Mouse (Mus musculus): ENCODE data around the gene Sik1.

The Sik1 gene

GRCm38 (mm10) chr17:31855597-31856518, at the start of gene Sik1:
Gene Sik1, minus strand, starts transcription at chr17:31855804.
- CTCF ChIA-PET, result interaction anchor here (0.7 to 1.4 kb wide), 5 partner anchors 17 to 163 kb away, joined by 3 to 13 read pairs (median 11); no protein-coding TSS in a partner anchor

GRCm38 (mm10) chr17:31905201-31905790, 49.7 kb upstream of the Sik1 start:
- CTCF ChIA-PET, result interaction anchor here (0.6 kb wide), 1 partner anchor 57 kb away, joined by 4 read pairs; no protein-coding TSS in a partner anchor

GRCm38 (mm10) chr17:31904036-31904435, 48.4 kb upstream of the Sik1 start:
- CTCF ChIA-PET, result no interaction called here

GRCm38 (mm10) chr17:31902630-31903198, 47.1 kb upstream of the Sik1 start:
- CTCF ChIA-PET, result no interaction called here

GRCm38 (mm10) chr17:31901461-31902204, 46.0 kb upstream of the Sik1 start:
- CTCF ChIA-PET, result no interaction called here

GRCm38 (mm10) chr17:31898941-31899340, 43.3 kb upstream of the Sik1 start:
- CTCF ChIA-PET, result no interaction called here

GRCm38 (mm10) chr17:31897186-31897793, 41.7 kb upstream of the Sik1 start:
- CTCF ChIA-PET, result interaction anchor here (1.2 kb wide), 1 partner anchor 1042 kb away, joined by 15 read pairs; no protein-coding TSS in a partner anchor

- CTCF ChIA-PET, result no interaction called here
Observed at GRCm38 (mm10) chr17:31896751-31897150, 41.1 kb upstream of the Sik1 start.

- CTCF ChIA-PET, result interaction anchor here (0.6 kb wide), 1 partner anchor 682 kb away, joined by 4 read pairs; no protein-coding TSS in a partner anchor
Observed at GRCm38 (mm10) chr17:31896311-31896710, 40.7 kb upstream of the Sik1 start.

GRCm38 (mm10) chr17:31893371-31894060, 37.9 kb upstream of the Sik1 start:
- CTCF ChIA-PET, result no interaction called here

GRCm38 (mm10) chr17:31892750-31893149, 37.1 kb upstream of the Sik1 start:
- CTCF ChIA-PET, result interaction anchor here (0.6 kb wide), 1 partner anchor 189 kb away, joined by 3 read pairs; no protein-coding TSS in a partner anchor

GRCm38 (mm10) chr17:31891858-31892257, 36.3 kb upstream of the Sik1 start:
- CTCF ChIA-PET, result no interaction called here

GRCm38 (mm10) chr17:31890311-31890951, 34.8 kb upstream of the Sik1 start:
- CTCF ChIA-PET, result no interaction called here

- CTCF ChIA-PET, result no interaction called here
Observed at GRCm38 (mm10) chr17:31889446-31890201, 34.0 kb upstream of the Sik1 start.

- CTCF ChIA-PET, result no interaction called here
Observed at GRCm38 (mm10) chr17:31888540-31888939, 32.9 kb upstream of the Sik1 start.

- CTCF ChIA-PET, result interaction anchor here (0.7 kb wide), 1 partner anchor 83 kb away, joined by 7 read pairs; no protein-coding TSS in a partner anchor
Observed at GRCm38 (mm10) chr17:31884676-31885075, 29.1 kb upstream of the Sik1 start.

- CTCF ChIA-PET, result no interaction called here
Observed at GRCm38 (mm10) chr17:31879406-31879805, 23.8 kb upstream of the Sik1 start.

GRCm38 (mm10) chr17:31877650-31878141, 22.1 kb upstream of the Sik1 start:
- CTCF ChIA-PET, result no interaction called here

- CTCF ChIA-PET, result no interaction called here
Observed at GRCm38 (mm10) chr17:31877181-31877581, 21.6 kb upstream of the Sik1 start.
